Mouse (Mus musculus) gastrocnemius, postnatal 36 days (tissue): Measurements from ENCODE around the gene Kif2a. TPM values are rescaled to one million over a fixed set of nuclear protein-coding genes. Genes with fewer than 3 reads are reported as not detected.
A peak's percentile ranks its signal among the peaks of the same experiment; 100 is the strongest.
"Not testable (repeated sequence)": the region's sequence is repeated elsewhere in the genome, so short reads cannot be mapped to it uniquely, and the experiment has no call there.

ENCODE experiments used
- DNase-seq, 2 experiments: peaks; one replicate each; pipeline ENCODE4 v3.0.0; 2022
- intact Hi-C: fragments of 180-260 bp; cut with DNase I; formaldehyde crosslinking; loops from one replicate; pipeline ENCODE4 v1.15.1; 2025
- total RNA-seq, 2 experiments: library from RNA; stranded (reverse); gene quantifications; 2 replicates each; pipeline ENCODE4 v1.2.3; 2021

Kif2a gene
- total RNA-seq, 2 experiments from 2014 or later: 20.7 to 25.7 TPM

- intact Hi-C loops: no loop called here
- DNase-seq: no peak
Observed at GRCm38 (mm10) chr13:107025663-107026062, 3.7 kb upstream of the Kif2a start.

GRCm38 (mm10) chr13:107022266-107023171, 593 bp upstream of the Kif2a start:
- intact Hi-C loops: loop anchor here (2.0 kb wide), 1 partner anchor 78 kb away; no protein-coding TSS in a partner anchor
- peak; percentile 57 to 72 for DNase-seq

GRCm38 (mm10) chr13:107019443-107019842, 2.5 kb downstream of the Kif2a start:
- intact Hi-C loops: no loop called here
- no peak for DNase-seq

- DNase-seq: no peak
- intact Hi-C loops: no loop called here
Observed at GRCm38 (mm10) chr13:107013926-107014325, 8.0 kb downstream of the Kif2a start.

- intact Hi-C loops: no loop called here
- DNase-seq: no peak
Observed at GRCm38 (mm10) chr13:107011618-107012017, 10.3 kb downstream of the Kif2a start.

GRCm38 (mm10) chr13:107008174-107008573, 13.8 kb downstream of the Kif2a start:
- no peak for DNase-seq
- intact Hi-C loops: no loop called here

- no peak for DNase-seq
- intact Hi-C loops: no loop called here
Observed at GRCm38 (mm10) chr13:107003211-107003610, 18.7 kb downstream of the Kif2a start.

GRCm38 (mm10) chr13:106998671-106999070, 23.3 kb downstream of the Kif2a start:
- DNase-seq: no peak
- intact Hi-C loops: no loop called here

GRCm38 (mm10) chr13:106998026-106998425, 23.9 kb downstream of the Kif2a start:
- DNase-seq: no peak
- intact Hi-C loops: no loop called here

GRCm38 (mm10) chr13:106997557-106997956, 24.4 kb downstream of the Kif2a start:
- intact Hi-C loops, DNase-seq: not testable (repeated sequence)

GRCm38 (mm10) chr13:106996891-106997290, 25.0 kb downstream of the Kif2a start:
- no peak for DNase-seq

GRCm38 (mm10) chr13:106961496-106961895, 60.4 kb downstream of the Kif2a start:
- no peak for DNase-seq
- intact Hi-C loops: no loop called here

More at GRCm38 (mm10) chr13:106996891-106997290, 25.0 kb downstream of the Kif2a start:
- intact Hi-C loops: no loop called here

- intact Hi-C loops: no loop called here
Observed at GRCm38 (mm10) chr13:106960557-106960956, 61.4 kb downstream of the Kif2a start.

GRCm38 (mm10) chr13:106958286-106958685, 63.6 kb downstream of the Kif2a start:
- no peak for DNase-seq
- intact Hi-C loops: no loop called here

More at GRCm38 (mm10) chr13:106960557-106960956, 61.4 kb downstream of the Kif2a start:
- DNase-seq: no peak

GRCm38 (mm10) chr13:106957554-106957953, 64.4 kb downstream of the Kif2a start:
- DNase-seq: no peak
- intact Hi-C loops: no loop called here

GRCm38 (mm10) chr13:106954880-106955279, 67.0 kb downstream of the Kif2a start:
- intact Hi-C loops: no loop called here

GRCm38 (mm10) chr13:106947583-106947982, 74.3 kb downstream of the Kif2a start:
- intact Hi-C loops: no loop called here
- DNase-seq: no peak

More at GRCm38 (mm10) chr13:106954880-106955279, 67.0 kb downstream of the Kif2a start:
- DNase-seq: no peak

GRCm38 (mm10) chr13:106946594-106947540, 75.1 kb downstream of the Kif2a start, which contains the start of gene Dimt1:
Gene Dimt1 (plus strand): TSS chr13:106947127.
- peak; percentile 89 to 92 for DNase-seq
- intact Hi-C loops: no loop called here

- no peak for DNase-seq
- intact Hi-C loops: loop anchor here (2.0 kb wide), 1 partner anchor 77 kb away; the partner anchor contains the start of gene Kif2a
Observed at GRCm38 (mm10) chr13:106945518-106945917, 76.4 kb downstream of the Kif2a start.

GRCm38 (mm10) chr13:106942721-106943120, 79.2 kb downstream of the Kif2a start:
- no peak for DNase-seq
- intact Hi-C loops: no loop called here
